In the genomic region with DNA sequence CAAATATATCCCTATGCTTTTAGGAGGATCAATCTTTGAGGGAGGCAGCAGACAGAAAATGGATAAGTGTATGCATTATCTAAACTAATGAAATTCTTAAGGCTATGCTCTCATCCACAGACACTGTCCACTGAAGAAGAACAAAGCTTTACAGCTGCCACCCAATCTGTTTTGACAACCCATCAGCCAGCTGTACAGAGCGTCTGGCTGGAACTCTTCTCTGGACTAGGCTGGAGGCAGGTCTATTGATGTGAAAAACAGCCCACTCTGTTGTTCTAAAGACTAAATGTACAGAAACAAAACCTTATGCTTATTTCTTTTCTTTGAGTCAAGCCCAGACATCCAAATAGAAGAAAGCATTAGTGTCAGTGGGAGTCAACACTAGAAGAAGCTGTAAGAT, we compare ENCODE assay signal across 29 mouse cellular contexts. TPM values are rescaled to one million over a fixed set of nuclear protein-coding genes. Genes with fewer than 3 reads are reported as not detected.
DNase-seq lines count a peak whose midpoint lies in the region; ATAC-seq and TF ChIP-seq lines count a peak whose summit lies in the region.
"Had no signal": no experiment of that assay in that cellular context is flagged by ENCODE, and none has a peak within 500 bp of the region (broad histone marks: within the 10 kb centered on the region; RNA-seq: fewer than 3 reads in every experiment).

No protein-coding gene starts in this region.

- no peak for TF ChIP-seq EP300 in stomach, postnatal 0 days (optimal IDR thresholded peaks at IDR 0.05)

- H3K9me3 ChIP-seq in embryonic facial prominence, embryonic 14.5 days (ENCODE audit: control insufficient read depth, low read length) = no peaks in the 10 kb centered on the region
- H3K9me3 ChIP-seq in embryonic facial prominence, embryonic 10.5 days = no peaks in the 10 kb centered on the region
- no peaks in the 10 kb centered on the region for H3K9me3 ChIP-seq in lung, embryonic 15.5 days
- no peaks in the 10 kb centered on the region for H3K9me3 ChIP-seq in stomach, embryonic 16.5 days (replicated peaks; ENCODE audit: control insufficient read depth, low read length)
- H3K9me3 ChIP-seq in stomach, postnatal 0 days (ENCODE audit: control insufficient read depth, low read length) = no peaks in the 10 kb centered on the region
- H3K9me3 ChIP-seq: forebrain, embryonic 15.5 days; heart, embryonic 13.5 days; kidney, embryonic 15.5 days; limb, embryonic 10.5 days; limb, embryonic 15.5 days; liver, embryonic 13.5 days; megakaryocyte, embryonic 14.5 days; midbrain, embryonic 13.5 days had no signal

- TF ChIP-seq CTCF in lung, adult 2 months (IDR thresholded peaks at IDR 0.05; ENCODE audit: insufficient read depth, low read length) = no peak
- no peak for TF ChIP-seq CTCF in stomach, postnatal 0 days (IDR thresholded peaks at IDR 0.05; ENCODE audit: low read depth)

- no peaks in the 10 kb centered on the region for H3K4me1 ChIP-seq in embryonic facial prominence, embryonic 14.5 days (ENCODE audit: control insufficient read depth, insufficient read depth, low read length)
- H3K4me1 ChIP-seq in embryonic facial prominence, embryonic 10.5 days = no peaks in the 10 kb centered on the region
- no peaks in the 10 kb centered on the region for H3K4me1 ChIP-seq in lung, embryonic 15.5 days
- H3K4me1 ChIP-seq in lung, adult 2 months (ENCODE audit: control insufficient read depth, insufficient read depth, low read length) = no peaks in the 10 kb centered on the region
- H3K4me1 ChIP-seq in stomach, embryonic 16.5 days (ENCODE audit: control insufficient read depth, insufficient read depth, low read length) = 0 out of 2 replicates have a peak, but pooled peaks cover 2% of the 10 kb centered on the region
- H3K4me1 ChIP-seq in stomach, postnatal 0 days (replicated peaks; ENCODE audit: control insufficient read depth, insufficient read depth) = no peaks in the 10 kb centered on the region
- H3K4me1 ChIP-seq: heart, embryonic 13.5 days; limb, embryonic 15.5 days; liver, embryonic 13.5 days; midbrain, embryonic 13.5 days had no signal

- no peak overlapping the region for H3K4me3 ChIP-seq in embryonic facial prominence, embryonic 14.5 days (ENCODE audit: low read depth, low read length)
- no peak overlapping the region for H3K4me3 ChIP-seq in embryonic facial prominence, embryonic 10.5 days
- H3K4me3 ChIP-seq in lung, embryonic 15.5 days = no peak overlapping the region
- no peak overlapping the region for H3K4me3 ChIP-seq in lung, adult 2 months (replicated peaks; ENCODE audit: extremely low read depth, low read depth, low read length)
- H3K4me3 ChIP-seq in stomach, embryonic 16.5 days (replicated peaks; ENCODE audit: low read length) = no peak overlapping the region
- no peak overlapping the region for H3K4me3 ChIP-seq in stomach, postnatal 0 days (ENCODE audit: low read depth, low read length)
- H3K4me3 ChIP-seq: forebrain, embryonic 15.5 days; gastrocnemius, adult 2 months; heart, adult 2 months; heart, embryonic 13.5 days; kidney, embryonic 15.5 days; limb, embryonic 10.5 days; limb, embryonic 15.5 days; liver, embryonic 13.5 days; megakaryocyte, embryonic 14.5 days; midbrain, embryonic 13.5 days had no signal

- H3K9ac ChIP-seq in embryonic facial prominence, embryonic 14.5 days (ENCODE audit: low read depth, low read length) = no peak overlapping the region
- H3K9ac ChIP-seq in lung, embryonic 15.5 days = no peak overlapping the region
- no peak overlapping the region for H3K9ac ChIP-seq in stomach, embryonic 16.5 days (ENCODE audit: low read length)
- no peak overlapping the region for H3K9ac ChIP-seq in stomach, postnatal 0 days (ENCODE audit: low read length)
- H3K9ac ChIP-seq: forebrain, embryonic 15.5 days; heart, embryonic 13.5 days; kidney, embryonic 15.5 days; limb, embryonic 15.5 days; liver, embryonic 13.5 days; midbrain, embryonic 13.5 days had no signal

- no peak for ATAC-seq in embryonic facial prominence, embryonic 14.5 days (ENCODE audit: low read depth)
- 0 out of 2 replicates have a peak, but pooled peaks have one; percentile 48 for ATAC-seq in lung, embryonic 15.5 days (ENCODE audit: borderline replicate concordance, extremely low read depth, low FRiP score, low TSS enrichment)
- ATAC-seq in stomach, embryonic 16.5 days (ENCODE audit: insufficient read depth, low FRiP score) = no peak
- no peak for ATAC-seq in stomach, postnatal 0 days (ENCODE audit: low FRiP score, low TSS enrichment)
- ATAC-seq: forebrain, embryonic 15.5 days; hindbrain, embryonic 16.5 days; midbrain, embryonic 13.5 days; Patski had no signal

- no peak overlapping the region for H3K27ac ChIP-seq in embryonic facial prominence, embryonic 14.5 days (replicated peaks; ENCODE audit: low read depth, low read length)
- H3K27ac ChIP-seq in embryonic facial prominence, embryonic 10.5 days (replicated peaks) = no peak overlapping the region
- H3K27ac ChIP-seq in lung, embryonic 15.5 days = no peak overlapping the region
- H3K27ac ChIP-seq in stomach, embryonic 16.5 days (ENCODE audit: low read length) = peak overlapping the region; percentile 42
- H3K27ac ChIP-seq in stomach, postnatal 0 days (replicated peaks) = no peak overlapping the region
- H3K27ac ChIP-seq: forebrain, embryonic 15.5 days; gastrocnemius, adult 2 months; heart, adult 2 months; heart, embryonic 13.5 days; kidney, embryonic 15.5 days; limb, embryonic 10.5 days; limb, embryonic 15.5 days; liver, embryonic 13.5 days; midbrain, embryonic 13.5 days had no signal

- H3K4me2 ChIP-seq in embryonic facial prominence, embryonic 14.5 days (ENCODE audit: low read depth, low read length) = no peak overlapping the region
- H3K4me2 ChIP-seq in lung, embryonic 15.5 days = no peak overlapping the region
- H3K4me2 ChIP-seq in stomach, embryonic 16.5 days (ENCODE audit: low read depth, low read length) = no peak overlapping the region
- no peak overlapping the region for H3K4me2 ChIP-seq in stomach, postnatal 0 days (replicated peaks; ENCODE audit: low read depth)
- H3K4me2 ChIP-seq: forebrain, embryonic 15.5 days; heart, embryonic 13.5 days; kidney, embryonic 15.5 days; limb, embryonic 15.5 days; liver, embryonic 13.5 days; midbrain, embryonic 13.5 days had no signal

- TF ChIP-seq POLR2A in lung, adult 2 months (IDR thresholded peaks at IDR 0.05; ENCODE audit: borderline replicate concordance, extremely low read depth, low read depth, low read length) = no peak

- no peaks in the 10 kb centered on the region for H3K27me3 ChIP-seq in embryonic facial prominence, embryonic 14.5 days (replicated peaks; ENCODE audit: control insufficient read depth, insufficient read depth, low read length)
- no peaks in the 10 kb centered on the region for H3K27me3 ChIP-seq in embryonic facial prominence, embryonic 10.5 days (replicated peaks; ENCODE audit: low read depth, poor library complexity, severe bottlenecking)
- H3K27me3 ChIP-seq in lung, embryonic 15.5 days = no peaks in the 10 kb centered on the region
- no peaks in the 10 kb centered on the region for H3K27me3 ChIP-seq in stomach, embryonic 16.5 days (ENCODE audit: control insufficient read depth, insufficient read depth, low read length)
- no peaks in the 10 kb centered on the region for H3K27me3 ChIP-seq in stomach, postnatal 0 days (ENCODE audit: control insufficient read depth, insufficient read depth, low read length)
- H3K27me3 ChIP-seq: forebrain, embryonic 15.5 days; heart, embryonic 13.5 days; kidney, embryonic 15.5 days; limb, embryonic 15.5 days; liver, embryonic 13.5 days; megakaryocyte, embryonic 14.5 days; midbrain, embryonic 13.5 days; Patski had no signal

- WGBS in embryonic facial prominence, embryonic 14.5 days = 35% methylated on average over 1 of the region's 1 CpGs
- WGBS in embryonic facial prominence, embryonic 10.5 days = 34% methylated on average over 1 of the region's 1 CpGs
- 43% methylated on average over 1 of the region's 1 CpGs for WGBS in lung, embryonic 15.5 days
- WGBS in lung, adult 2 months = 52% methylated on average over 1 of the region's 1 CpGs
- WGBS in stomach, embryonic 16.5 days = 51% methylated on average over 1 of the region's 1 CpGs
- 50% methylated on average over 1 of the region's 1 CpGs for WGBS in stomach, postnatal 0 days

- no peaks in the 10 kb centered on the region for H3K36me3 ChIP-seq in embryonic facial prominence, embryonic 14.5 days (ENCODE audit: control insufficient read depth, insufficient read depth, low read length)
- H3K36me3 ChIP-seq in embryonic facial prominence, embryonic 10.5 days (replicated peaks) = no peaks in the 10 kb centered on the region
- H3K36me3 ChIP-seq in lung, embryonic 15.5 days = no peaks in the 10 kb centered on the region
- no peaks in the 10 kb centered on the region for H3K36me3 ChIP-seq in stomach, embryonic 16.5 days (ENCODE audit: control insufficient read depth, insufficient read depth, low read length)
- H3K36me3 ChIP-seq in stomach, postnatal 0 days (ENCODE audit: control insufficient read depth, insufficient read depth, low read length) = no peaks in the 10 kb centered on the region
- H3K36me3 ChIP-seq: forebrain, embryonic 15.5 days; heart, embryonic 13.5 days; kidney, embryonic 15.5 days; limb, embryonic 10.5 days; limb, embryonic 15.5 days; liver, embryonic 13.5 days; midbrain, embryonic 13.5 days had no signal

- DNase-seq in embryonic facial prominence, embryonic 14.5 days (ENCODE audit: low spot score) = peak; percentile 17
- no peak for DNase-seq in embryonic facial prominence, embryonic 10.5 days (ENCODE audit: low spot score)
- no peak for DNase-seq in lung, adult 2 months
- no peak for DNase-seq in stomach, postnatal 0 days (ENCODE audit: low spot score)
- no peak for DNase-seq in urinary bladder, postnatal 36 days (ENCODE audit: low spot score in 2 of 2)
- DNase-seq: adrenal gland, postnatal 25 days; cerebellum, adult 18-20 months; gastrocnemius, adult 2 months; gastrocnemius, postnatal 36 days; heart, adult 2 months; heart, postnatal 10 days; kidney, adult 18-20 months; kidney, postnatal 4 days; liver, embryonic 13.5 days; lung, postnatal 4 days; right cerebral cortex, postnatal 25 days; thymus, adult 2 months; thymus, postnatal 36 days had no signal

RNA-seq across cellular contexts. Expression of a gene that starts 58.7 kb away (rescaled TPM):
- polyA plus RNA-seq in embryonic facial prominence, embryonic 14.5 days (2014; fragmentation: Nextera tagmentation; extraction: Ambion mirVana) = 2,526 and 3,098 TPM in 2 replicates
- polyA plus RNA-seq in embryonic facial prominence, embryonic 10.5 days (2016; fragmentation: Nextera tagmentation; extraction: Ambion mirVana) = 117 and 176 TPM in 2 replicates
- polyA plus RNA-seq in lung, embryonic 15.5 days (2015; fragmentation: Nextera tagmentation; extraction: Ambion mirVana) = 726 and 742 TPM in 2 replicates
- 151 and 172 TPM in 2 replicates for polyA plus RNA-seq in lung, adult 2 months (2012; rRNA removed)
- polyA plus RNA-seq in stomach, embryonic 16.5 days (2015; fragmentation: Nextera tagmentation; extraction: Ambion mirVana) = 1,169 and 1,212 TPM in 2 replicates
- 488 and 504 TPM in 2 replicates for polyA plus RNA-seq in stomach, postnatal 0 days (2015; fragmentation: Nextera tagmentation; extraction: Ambion mirVana)
